Mouse (Mus musculus): ENCODE measurements around the gene Ano6. TPM values are rescaled to one million over a fixed set of nuclear protein-coding genes. Genes with fewer than 3 reads are reported as not detected.
A peak's percentile ranks its signal among the peaks of the same experiment; 100 is the strongest.

Ano6 gene
- polyA plus RNA-seq, 1 experiment from 2014 or later: 35.2 TPM

GRCm38 (mm10) chr15:95836077-95836476, 45.4 kb downstream of the Ano6 start:
- no peaks in the 10 kb centered on the region for H3K27me3 ChIP-seq (ENCODE audit: insufficient read depth, low read length)
- no peak for ATAC-seq (replicated peaks; ENCODE audit: low FRiP score, low read depth)
- no peak overlapping the region for H3K4me3 ChIP-seq (replicated peaks; ENCODE audit: low read depth, low read length)
- peak; percentile 74 for DNase-seq (ENCODE audit: low spot score)
- H3K9ac ChIP-seq (ENCODE audit: low read depth, low read length): no peak overlapping the region
- H3K4me1 ChIP-seq (replicated peaks; ENCODE audit: insufficient read depth, low read length): peaks cover 46% of the 10 kb centered on the region
- no peaks in the 10 kb centered on the region for H3K36me3 ChIP-seq (ENCODE audit: insufficient read depth, low read length)
- WGBS: 50% methylated on average over 4 of the region's 4 CpGs
- peak overlapping the region; percentile 74 for H3K27ac ChIP-seq
- H3K4me2 ChIP-seq (ENCODE audit: low read length): no peak overlapping the region
- no peaks in the 10 kb centered on the region for H3K9me3 ChIP-seq (replicated peaks; ENCODE audit: low read length)
- no peak for TF ChIP-seq CTCF (IDR thresholded peaks at IDR 0.05; ENCODE audit: low read depth)

GRCm38 (mm10) chr15:95836646-95837434, 46.2 kb downstream of the Ano6 start:
- Histone ChIP-seq H3K9ac (ENCODE audit: low read depth, low read length) (peak overlapping the region; percentile 19; the same call in 1 of the 2 replicates), H3K9me3 (replicated peaks; ENCODE audit: low read length) (no peaks in the 10 kb centered on the region), H3K27me3 (ENCODE audit: insufficient read depth, low read length) (no peaks in the 10 kb centered on the region), H3K4me2 (ENCODE audit: low read length) (no peak overlapping the region), H3K27ac (peak overlapping the region; percentile 74), H3K4me1 (replicated peaks; ENCODE audit: insufficient read depth, low read length) (peaks cover 41% of the 10 kb centered on the region), H3K4me3 (replicated peaks; ENCODE audit: low read depth, low read length) (no peak overlapping the region), H3K36me3 (ENCODE audit: insufficient read depth, low read length) (no peaks in the 10 kb centered on the region)
- ATAC-seq (replicated peaks; ENCODE audit: low FRiP score, low read depth): no peak
- WGBS: 24% methylated on average over 13 of the region's 13 CpGs
- TF ChIP-seq CTCF (IDR thresholded peaks at IDR 0.05; ENCODE audit: low read depth): no peak
- no peak for DNase-seq (ENCODE audit: low spot score)

- H3K4me1 ChIP-seq (replicated peaks; ENCODE audit: insufficient read depth, low read length): peaks cover 46% of the 10 kb centered on the region
- ATAC-seq (replicated peaks; ENCODE audit: low FRiP score, low read depth) (no peak), DNase-seq (ENCODE audit: low spot score) (no peak)
- no peaks in the 10 kb centered on the region for H3K36me3 ChIP-seq (ENCODE audit: insufficient read depth, low read length)
- 56% methylated on average over 1 of the region's 1 CpGs for WGBS
- H3K4me3 ChIP-seq (replicated peaks; ENCODE audit: low read depth, low read length): no peak overlapping the region
- no peaks in the 10 kb centered on the region for H3K9me3 ChIP-seq (replicated peaks; ENCODE audit: low read length)
- H3K4me2 ChIP-seq (ENCODE audit: low read length): no peak overlapping the region
- no peak overlapping the region; the same call in 1 of the 2 replicates for H3K9ac ChIP-seq (ENCODE audit: low read depth, low read length)
- no peak for TF ChIP-seq CTCF (IDR thresholded peaks at IDR 0.05; ENCODE audit: low read depth)
- H3K27ac ChIP-seq: peak overlapping the region; percentile 74
- no peaks in the 10 kb centered on the region for H3K27me3 ChIP-seq (ENCODE audit: insufficient read depth, low read length)
Observed at GRCm38 (mm10) chr15:95837570-95837969, 46.9 kb downstream of the Ano6 start.

- Histone ChIP-seq H3K27ac (peak overlapping the region; percentile 74), H3K9ac (ENCODE audit: low read depth, low read length) (no peak overlapping the region), H3K9me3 (replicated peaks; ENCODE audit: low read length) (no peaks in the 10 kb centered on the region), H3K36me3 (ENCODE audit: insufficient read depth, low read length) (no peaks in the 10 kb centered on the region), H3K4me3 (replicated peaks; ENCODE audit: low read depth, low read length) (no peak overlapping the region), H3K27me3 (ENCODE audit: insufficient read depth, low read length) (no peaks in the 10 kb centered on the region), H3K4me2 (ENCODE audit: low read length) (no peak overlapping the region), H3K4me1 (replicated peaks; ENCODE audit: insufficient read depth, low read length) (peaks cover 45% of the 10 kb centered on the region)
- 41% methylated on average over 11 of the region's 11 CpGs for WGBS
- ATAC-seq (replicated peaks; ENCODE audit: low FRiP score, low read depth): peak; percentile 67
- TF ChIP-seq CTCF (IDR thresholded peaks at IDR 0.05; ENCODE audit: low read depth): no peak
- no peak for DNase-seq (ENCODE audit: low spot score)
Observed at GRCm38 (mm10) chr15:95838171-95839020, 47.8 kb downstream of the Ano6 start.

- Histone ChIP-seq H3K4me1 (replicated peaks; ENCODE audit: insufficient read depth, low read length) (peaks cover 49% of the 10 kb centered on the region), H3K4me2 (ENCODE audit: low read length) (no peak overlapping the region), H3K4me3 (replicated peaks; ENCODE audit: low read depth, low read length) (no peak overlapping the region), H3K36me3 (ENCODE audit: insufficient read depth, low read length) (no peaks in the 10 kb centered on the region), H3K9me3 (replicated peaks; ENCODE audit: low read length) (no peaks in the 10 kb centered on the region), H3K27ac (no peak overlapping the region), H3K27me3 (ENCODE audit: insufficient read depth, low read length) (no peaks in the 10 kb centered on the region), H3K9ac (ENCODE audit: low read depth, low read length) (no peak overlapping the region)
- ATAC-seq (replicated peaks; ENCODE audit: low FRiP score, low read depth): no peak
- no peak for TF ChIP-seq CTCF (IDR thresholded peaks at IDR 0.05; ENCODE audit: low read depth)
- WGBS: 82% methylated on average over 3 of the region's 3 CpGs
- DNase-seq (ENCODE audit: low spot score): no peak
Observed at GRCm38 (mm10) chr15:95839789-95840188, 49.1 kb downstream of the Ano6 start.

GRCm38 (mm10) chr15:95843183-95843949, 52.7 kb downstream of the Ano6 start:
- no peak overlapping the region for H3K4me3 ChIP-seq (replicated peaks; ENCODE audit: low read depth, low read length)
- DNase-seq (ENCODE audit: low spot score) (no peak), ATAC-seq (replicated peaks; ENCODE audit: low FRiP score, low read depth) (no peak)
- peak overlapping the region; percentile 22; the same call in 1 of the 2 replicates for H3K27ac ChIP-seq
- H3K9me3 ChIP-seq (replicated peaks; ENCODE audit: low read length): no peaks in the 10 kb centered on the region
- TF ChIP-seq CTCF (IDR thresholded peaks at IDR 0.05; ENCODE audit: low read depth): no peak
- H3K4me1 ChIP-seq (replicated peaks; ENCODE audit: insufficient read depth, low read length): peaks cover 35% of the 10 kb centered on the region
- 52% methylated on average over 18 of the region's 18 CpGs for WGBS
- no peak overlapping the region for H3K9ac ChIP-seq (ENCODE audit: low read depth, low read length)
- H3K36me3 ChIP-seq (ENCODE audit: insufficient read depth, low read length): no peaks in the 10 kb centered on the region
- H3K27me3 ChIP-seq (ENCODE audit: insufficient read depth, low read length): no peaks in the 10 kb centered on the region
- H3K4me2 ChIP-seq (ENCODE audit: low read length): no peak overlapping the region
